Mouse (Mus musculus): ENCODE data around the gene Kcnk1.

Kcnk1 gene

DNA sequence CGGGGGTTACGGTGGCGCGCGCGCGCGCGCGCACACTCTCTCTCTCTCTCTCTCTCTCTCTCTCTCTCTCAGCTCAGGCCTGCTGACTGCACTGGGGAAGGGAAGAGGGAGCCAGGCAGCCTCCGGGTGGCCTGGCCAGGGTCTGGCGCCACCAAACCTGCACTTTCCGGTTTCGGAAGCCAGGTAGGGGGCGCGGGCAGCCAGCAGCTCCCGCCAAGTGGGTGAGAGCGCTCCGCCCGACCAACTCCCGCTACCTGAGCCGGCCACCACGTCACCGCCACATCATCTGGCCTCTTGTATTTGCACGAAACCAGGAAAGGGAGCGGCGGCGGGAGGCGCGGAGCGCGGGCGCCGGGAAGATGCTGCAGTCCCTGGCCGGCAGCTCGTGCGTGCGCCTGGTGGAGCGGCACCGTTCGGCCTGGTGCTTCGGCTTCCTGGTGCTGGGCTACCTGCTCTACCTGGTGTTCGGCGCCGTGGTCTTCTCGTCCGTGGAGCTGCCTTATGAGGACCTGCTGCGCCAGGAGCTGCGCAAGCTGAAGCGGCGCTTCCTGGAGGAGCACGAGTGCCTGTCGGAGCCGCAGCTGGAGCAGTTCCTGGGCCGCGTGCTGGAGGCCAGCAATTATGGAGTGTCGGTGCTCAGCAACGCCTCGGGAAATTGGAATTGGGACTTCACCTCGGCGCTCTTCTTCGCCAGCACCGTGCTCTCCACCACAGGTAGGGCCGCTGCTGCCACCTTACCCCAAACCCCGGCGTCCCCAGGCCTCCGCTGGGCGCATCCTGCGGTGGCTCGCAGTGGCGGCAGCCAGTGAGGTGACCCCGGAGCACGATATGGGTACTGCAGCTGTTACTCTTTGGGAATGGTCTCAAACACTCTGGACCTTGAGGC, at the start of gene Kcnk1:
Kcnk1 (plus strand) TSS at position 70 of the 886 bp plus-strand sequence.
- DNase-seq: peak; percentile 23

DNA sequence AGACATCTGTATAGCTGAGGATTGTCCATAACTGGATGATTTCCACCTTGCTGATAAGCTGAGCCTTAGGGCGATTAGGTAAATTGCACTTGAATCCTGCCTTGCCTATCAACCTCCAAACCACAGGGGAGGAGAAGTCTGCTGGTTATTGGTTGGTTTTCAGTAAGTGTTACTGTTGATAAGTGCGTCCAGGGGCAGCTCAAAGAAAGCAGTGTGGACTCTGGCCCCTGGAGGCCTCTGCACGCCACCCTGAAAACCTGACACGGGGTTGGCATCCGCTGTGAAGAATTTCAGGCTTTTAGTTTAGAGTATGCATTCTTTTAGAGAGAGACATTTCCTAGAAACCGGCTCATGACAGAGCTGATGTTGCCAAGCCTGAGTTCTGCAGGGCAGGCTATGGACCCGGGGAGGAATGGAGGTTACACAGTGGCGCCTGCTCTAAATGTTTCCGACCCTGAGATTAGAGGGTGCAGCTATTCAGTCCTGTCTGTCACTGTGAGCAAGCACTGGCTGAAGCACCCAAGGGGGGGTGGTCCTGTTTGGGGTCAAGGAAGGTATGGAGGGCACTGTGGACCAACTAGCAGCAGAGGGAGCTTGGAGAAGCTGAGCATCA, 46.2 kb upstream of the Kcnk1 start:
- no peak for DNase-seq

DNA sequence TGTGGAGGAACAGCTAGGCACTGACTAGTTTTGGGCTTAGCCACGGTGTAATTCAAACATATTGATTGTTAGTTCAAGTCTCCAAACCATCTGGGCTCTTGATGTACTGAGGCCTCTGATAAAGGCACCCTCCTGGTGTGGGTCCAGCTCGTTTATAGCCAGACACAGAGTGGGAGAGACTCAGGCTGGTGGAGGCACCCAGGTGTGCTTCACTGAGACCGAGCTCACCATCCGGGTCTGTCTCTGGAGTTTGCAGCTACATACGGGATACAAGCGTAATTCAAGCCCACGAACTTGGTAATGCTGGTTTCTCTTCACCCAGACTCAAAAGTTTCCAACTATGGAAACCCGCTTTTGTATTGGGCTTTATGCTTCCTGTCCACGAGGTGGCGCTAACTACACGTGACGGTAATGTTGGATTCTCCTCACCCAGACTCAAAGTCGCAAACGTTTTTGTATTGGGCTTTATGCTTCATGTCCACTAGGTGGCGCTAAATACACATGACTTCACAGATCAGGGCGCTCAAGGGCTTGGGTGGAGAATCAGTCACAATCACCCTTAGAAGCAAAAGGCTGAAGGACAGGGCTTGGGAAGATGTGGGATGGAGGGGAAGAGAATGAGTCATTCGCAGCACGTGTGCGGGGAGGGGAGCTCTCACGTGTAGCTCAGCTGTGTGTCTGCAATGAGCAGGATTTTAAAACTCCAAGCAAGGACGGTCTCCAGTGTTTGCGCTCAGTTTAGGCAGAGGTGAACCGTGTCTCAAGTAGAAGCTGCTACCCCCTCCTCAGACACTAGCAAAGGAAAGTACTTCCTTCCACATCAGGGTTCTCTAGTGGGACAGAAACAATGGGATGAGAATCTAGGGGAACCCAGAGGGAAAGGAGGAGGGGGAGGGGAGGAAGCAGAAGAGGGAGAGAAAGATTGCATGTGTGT, 44.7 kb upstream of the Kcnk1 start:
- peak; percentile 74 for DNase-seq

DNA sequence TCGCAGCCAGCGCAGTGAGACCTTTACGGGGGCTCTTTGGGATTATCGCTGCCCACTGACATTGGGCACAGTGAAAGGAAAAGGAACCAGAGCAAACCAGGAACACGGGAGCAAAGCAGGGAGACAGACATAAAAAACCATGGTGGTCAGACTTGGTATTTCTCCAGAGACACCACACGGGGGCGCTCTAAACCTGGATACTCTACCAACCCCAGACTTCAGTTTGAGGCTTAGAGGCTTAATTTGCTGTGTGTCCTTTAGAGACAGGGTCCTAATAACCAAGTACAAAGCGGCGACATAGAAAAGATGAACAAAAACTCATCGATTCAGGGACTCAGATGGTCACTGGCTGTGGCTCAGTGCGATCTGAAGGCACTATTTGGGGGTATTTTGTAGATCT, 39.3 kb upstream of the Kcnk1 start:
- peak; percentile 42 for DNase-seq

DNA sequence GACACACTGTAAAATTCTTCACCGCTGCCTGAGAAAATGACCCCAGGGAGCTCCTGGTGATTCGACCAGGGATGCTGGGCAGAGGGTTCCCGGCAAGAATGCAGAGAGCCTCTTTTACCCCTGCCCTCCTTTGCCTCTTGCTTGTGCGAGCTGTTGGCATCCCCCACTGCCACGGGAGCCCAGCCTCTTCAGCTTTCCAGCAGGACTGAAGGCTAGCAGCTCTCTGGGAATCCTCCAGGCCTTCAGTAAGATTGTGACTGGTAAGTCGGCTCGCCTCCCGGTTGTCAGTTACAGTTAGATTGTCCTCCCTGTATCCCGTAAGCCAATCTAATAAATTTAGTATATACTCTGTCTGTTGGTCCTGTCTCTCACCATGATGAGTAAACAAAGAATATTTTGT, 38.2 kb upstream of the Kcnk1 start:
- no peak for DNase-seq

DNA sequence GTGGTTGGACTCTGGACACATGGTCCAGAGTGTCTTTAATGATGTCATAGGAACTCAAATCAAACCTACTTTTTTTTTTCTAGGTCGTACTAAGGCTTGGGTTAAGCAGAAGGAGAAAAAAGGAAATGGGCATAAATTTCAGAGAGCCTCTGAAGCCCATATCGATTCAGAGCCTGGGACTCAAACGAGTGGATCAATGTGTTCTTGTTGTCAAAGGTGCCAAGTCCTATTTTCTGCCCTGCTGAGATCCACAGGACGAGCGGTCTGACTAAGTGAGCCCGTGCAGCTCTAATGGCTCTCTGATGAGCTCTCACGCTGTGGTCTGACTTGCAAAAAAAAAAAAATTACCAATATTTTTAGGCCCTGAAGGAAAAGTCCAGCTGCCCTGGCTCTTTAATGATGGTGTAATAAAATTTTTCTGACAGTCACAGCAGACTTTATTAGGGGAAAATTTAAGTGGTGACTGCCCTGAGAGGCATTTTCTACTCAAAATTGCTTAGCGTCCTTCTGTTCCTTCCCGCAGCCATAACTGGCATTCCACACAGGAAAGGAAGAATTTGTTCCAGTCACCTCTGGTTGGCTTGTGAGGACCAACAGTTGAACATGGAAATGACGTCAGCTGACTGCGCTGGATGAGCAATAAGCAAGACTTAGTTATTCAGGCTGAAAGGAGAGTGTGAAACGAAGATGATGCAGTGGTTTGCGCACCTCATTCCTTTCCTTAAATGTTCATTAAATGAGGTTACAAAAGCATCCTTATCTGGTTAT, 37.6 kb upstream of the Kcnk1 start:
- DNase-seq: no peak

DNA sequence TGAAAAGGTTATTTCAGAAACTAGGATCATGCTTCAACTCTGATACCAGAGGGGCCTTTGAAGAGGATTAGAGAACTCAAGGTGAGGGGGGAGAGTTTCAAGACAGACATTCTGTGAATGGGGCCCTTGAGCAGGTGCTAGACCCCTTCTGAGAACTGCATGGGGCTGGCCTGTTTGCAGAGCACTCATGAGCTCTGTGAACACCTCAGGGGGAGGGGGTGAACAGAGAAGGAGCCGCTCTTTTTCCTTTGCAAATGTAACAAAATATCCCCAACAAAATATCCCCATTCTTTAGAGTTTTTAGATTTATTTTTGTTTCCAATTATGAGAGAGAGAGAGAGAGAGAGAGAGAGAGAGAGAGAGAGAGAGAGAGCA, 37.0 kb upstream of the Kcnk1 start:
- DNase-seq: no peak

DNA sequence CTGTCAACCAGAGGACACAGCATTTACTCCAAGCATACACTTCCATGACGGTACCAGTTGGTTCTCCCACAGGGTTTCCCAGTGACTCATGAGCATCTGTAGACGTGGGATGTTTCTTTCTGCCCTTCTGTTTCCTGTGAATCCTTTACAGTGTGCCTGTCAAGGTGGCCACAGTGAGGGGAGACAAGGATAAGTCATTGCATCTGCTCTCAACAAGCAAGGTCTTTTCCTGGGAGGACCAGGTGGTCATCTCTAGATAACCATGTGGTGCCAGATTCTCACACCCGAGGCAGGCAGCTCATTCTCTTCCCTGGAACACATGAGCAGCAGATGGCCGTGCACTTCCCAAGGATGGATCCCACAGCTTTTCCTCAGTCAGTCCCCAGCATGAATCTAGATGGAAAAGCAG, 35.6 kb upstream of the Kcnk1 start:
- no peak for DNase-seq

DNA sequence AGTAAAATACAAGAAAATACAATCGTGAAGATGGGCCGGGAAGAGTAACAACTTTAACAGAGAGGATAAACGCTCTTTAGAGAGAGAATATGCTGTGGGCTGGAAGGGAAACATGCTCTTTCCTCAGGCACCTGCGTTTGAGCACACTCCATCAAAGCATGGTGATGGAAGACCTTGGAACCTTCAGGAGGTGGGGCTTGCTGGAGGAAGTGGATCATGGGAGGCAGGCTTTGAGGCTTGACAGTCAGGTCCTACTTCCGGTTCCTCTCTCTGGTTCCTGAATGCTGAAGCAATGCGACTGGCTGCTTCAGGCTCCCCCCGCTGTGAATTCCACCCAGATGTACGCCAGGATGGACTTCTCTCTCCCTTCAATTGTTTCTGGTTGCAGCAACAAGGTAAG, 34.9 kb upstream of the Kcnk1 start:
- no peak for DNase-seq

DNA sequence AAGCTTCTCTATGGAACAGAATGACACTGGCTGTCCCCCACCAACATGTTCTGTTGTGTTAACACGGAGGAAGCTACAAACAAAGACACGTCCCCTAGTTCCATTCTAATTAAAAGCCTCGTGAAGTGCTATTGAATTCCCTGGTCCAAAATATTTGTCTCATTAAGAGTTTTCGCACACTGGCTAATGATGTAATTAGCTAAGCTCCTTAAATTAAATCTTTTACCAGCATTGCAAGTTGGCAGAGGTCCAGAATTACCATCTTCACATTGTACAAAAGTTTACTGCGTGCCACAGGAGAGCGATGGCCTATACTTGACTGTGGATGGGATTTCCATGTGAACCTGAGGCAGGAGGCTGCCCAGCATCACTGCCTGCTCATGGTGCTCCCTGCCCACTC, 33.2 kb upstream of the Kcnk1 start:
- DNase-seq: no peak

DNA sequence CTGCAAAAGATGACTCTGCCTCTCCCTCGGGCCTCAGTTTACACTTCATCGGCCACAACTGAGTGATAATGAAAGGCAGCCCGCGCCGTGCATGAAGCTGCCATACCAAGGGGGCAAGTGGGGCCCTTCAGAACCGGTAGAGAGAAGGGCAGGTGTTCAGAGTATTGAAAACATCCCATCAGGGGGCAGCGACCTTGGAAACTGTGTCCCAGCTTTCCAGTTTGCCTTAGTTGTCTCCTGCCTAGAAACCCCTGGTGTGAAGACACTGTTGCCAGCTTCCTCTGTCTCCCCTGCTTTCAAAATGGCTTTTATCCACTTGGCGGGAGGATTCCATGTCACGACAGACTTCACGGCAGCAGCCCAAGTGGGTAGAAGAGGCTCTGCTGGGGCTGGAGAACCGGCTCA, 31.2 kb upstream of the Kcnk1 start:
- no peak for DNase-seq

DNA sequence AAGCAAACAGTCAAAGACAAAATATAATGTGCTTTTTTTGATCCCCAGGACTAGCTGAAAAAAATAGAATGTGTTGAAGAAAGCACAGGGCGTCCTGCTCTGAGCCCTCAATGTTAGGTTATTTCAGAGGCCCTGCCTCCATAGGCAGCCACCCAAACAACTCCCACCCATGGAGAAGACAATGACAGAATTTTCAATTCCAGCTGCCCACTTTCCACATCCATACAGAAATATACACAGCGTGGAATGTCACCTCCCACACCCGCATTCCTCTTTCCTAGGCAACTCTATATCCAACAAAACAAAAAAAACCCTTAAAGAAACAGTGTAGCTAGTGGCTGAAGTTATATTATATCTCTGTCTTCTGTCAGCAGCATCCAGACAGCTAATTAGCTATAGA, 23.6 kb upstream of the Kcnk1 start:
- DNase-seq: no peak

DNA sequence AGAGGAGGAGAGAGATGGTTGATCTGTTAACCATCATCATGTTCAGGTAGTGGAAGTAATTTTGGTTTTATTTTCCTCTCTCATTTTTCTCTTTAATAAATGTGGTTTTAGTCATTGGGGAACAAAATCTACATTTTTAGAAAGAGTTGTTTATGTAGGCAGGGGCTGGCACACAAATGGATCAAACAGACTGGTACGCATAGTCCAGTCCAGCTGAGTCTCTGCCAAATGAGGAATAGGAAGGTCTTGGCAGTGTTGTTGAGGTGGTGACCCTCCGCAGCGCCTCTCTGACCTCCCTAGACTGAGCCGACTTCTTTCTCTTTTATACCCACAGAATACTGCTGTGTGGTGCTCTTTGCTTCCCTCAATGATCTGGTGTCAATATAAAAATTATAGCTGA, 19.0 kb upstream of the Kcnk1 start:
- DNase-seq: no peak

DNA sequence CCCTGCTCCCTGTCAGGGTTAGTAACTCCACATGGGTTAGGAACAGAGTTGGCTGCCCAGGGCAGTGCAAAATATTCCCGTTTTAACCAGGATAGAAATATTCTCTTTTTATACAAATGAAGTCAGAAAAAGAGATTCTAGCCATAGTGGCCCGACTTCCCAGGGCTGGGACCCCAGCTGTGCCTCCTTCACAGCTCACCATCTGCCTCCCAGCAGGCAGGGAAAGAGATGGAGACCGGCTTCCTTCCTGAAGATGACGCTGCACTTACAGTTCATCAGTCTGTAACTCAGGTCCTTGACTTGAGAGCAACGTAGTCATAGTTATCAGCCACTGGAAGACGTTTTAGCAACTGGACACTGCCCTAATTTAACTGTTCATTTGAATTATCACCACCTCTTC, 14.1 kb upstream of the Kcnk1 start:
- DNase-seq: no peak

DNA sequence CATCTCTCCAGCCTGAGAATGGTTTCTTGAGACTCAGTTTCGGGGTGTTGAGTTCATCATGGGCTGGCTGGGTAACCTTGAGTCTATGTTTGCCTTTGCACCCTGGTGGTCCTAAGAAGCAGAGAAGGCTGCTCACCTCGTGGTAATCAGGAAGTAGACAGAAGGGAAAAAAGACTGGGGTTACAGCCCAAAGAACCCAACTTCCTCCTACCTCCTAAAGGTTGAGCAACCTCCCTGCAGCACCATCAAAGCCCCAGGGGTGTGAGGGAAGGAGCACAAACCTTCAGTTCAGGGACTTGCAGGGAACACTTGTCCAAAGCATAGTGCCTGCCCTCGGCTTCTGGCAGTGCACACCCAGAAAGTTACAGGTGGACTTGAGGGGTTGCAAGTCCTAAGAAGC, 11.5 kb upstream of the Kcnk1 start:
- DNase-seq: no peak

DNA sequence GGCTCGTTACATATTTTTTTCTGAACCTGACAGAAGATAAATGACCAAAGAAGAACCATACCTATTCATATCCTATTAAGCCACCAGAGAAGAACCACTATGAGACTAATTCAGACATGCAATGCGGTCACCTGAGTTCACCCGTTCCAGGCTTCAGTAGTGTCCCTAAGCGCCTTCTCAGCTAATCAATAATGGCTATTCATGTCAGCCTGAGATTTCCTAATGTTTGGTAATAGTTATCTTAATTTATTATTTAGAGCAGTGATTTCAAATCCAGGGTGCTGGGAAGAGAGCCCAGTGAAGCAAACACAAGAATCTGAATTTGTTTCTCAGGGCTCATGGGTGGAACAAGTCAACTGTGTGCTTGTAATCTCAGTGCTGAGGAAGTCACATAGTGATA, 10.8 kb upstream of the Kcnk1 start:
- no peak for DNase-seq

DNA sequence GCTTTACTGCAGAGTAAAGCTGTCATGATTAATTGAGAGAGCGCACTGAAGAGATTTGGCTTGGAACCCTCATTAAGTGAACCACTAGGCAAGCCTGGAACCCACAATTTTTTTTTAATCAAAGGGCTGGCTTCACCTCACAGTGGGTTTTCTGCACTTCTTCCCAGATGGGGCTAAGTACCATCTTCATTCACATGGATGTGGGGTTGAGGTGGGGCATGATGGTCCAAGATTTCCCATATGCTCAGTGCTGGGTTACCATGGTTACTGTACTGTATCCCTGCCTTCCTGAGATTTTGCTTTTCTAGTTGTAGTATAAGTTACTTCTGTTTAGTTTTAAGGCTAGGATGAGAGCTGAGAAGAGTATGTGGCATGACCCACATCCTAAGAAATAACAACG, 9.6 kb upstream of the Kcnk1 start:
- DNase-seq: no peak

DNA sequence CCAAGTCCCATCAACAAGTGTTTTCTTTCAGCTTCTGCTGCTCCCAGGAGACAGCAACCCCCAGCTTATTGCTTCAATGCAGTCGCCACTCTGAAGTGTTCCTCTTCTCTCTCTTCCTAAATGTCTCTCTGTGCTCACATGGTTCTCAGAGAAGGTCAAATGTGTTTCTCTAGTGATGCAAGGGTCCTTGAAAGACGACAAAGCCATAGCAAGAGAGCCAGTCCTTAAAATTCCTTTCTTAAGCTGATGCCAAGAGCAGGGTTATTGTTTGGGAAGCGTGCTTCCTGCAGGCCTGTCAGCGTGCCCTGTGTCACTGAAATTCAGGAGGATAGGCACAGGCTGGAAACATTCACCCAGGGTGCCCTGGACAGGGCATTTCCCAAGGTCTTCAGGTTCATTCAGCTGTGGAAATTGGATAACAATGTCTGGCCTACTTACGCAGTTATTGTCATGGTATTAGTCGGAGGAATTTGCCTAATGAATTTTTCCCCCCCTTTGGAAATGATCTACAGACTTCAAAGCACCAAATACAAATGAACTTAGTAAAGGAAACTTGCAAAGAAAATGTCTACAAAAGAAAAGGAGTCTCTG, 7.9 kb upstream of the Kcnk1 start:
- no peak for DNase-seq

DNA sequence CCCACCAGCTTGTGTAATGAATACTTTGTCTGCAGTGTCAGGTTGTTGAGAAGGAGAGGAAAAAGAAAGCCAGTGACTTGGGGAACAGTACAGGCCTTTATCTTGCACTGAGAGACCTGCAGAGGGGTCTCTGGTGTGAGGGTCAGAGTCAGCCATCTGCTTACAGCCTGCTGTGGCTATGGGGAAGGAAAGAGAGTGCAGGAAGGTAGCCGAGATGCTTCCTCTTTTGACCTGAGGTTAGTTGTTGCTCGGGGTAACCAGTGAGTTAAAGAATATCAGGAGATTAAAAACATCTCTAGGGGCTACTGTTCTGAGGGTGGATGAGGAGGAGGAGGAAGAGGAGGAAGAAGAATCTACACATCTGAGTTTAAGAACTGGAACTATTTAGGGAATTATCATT, 7.0 kb upstream of the Kcnk1 start:
- no peak for DNase-seq

DNA sequence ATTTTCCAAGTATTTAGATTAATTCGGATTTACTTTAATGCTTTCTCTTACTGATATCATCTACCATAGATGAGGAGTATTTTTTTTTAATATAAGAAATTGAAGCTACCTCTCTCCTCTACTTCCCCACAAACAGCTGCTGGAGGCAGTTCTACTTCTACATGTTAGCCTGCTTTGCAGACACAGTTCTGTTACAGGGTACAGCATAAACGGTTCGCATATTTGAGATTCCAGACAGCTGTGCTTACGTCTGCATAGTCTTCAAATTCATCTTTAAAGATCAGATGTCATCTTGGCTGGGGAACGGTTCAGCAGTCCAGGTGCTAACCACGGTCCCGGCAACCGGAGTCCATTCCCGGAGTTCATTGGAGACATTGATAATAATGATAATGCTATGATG, 1.3 kb upstream of the Kcnk1 start:
- DNase-seq: no peak

DNA sequence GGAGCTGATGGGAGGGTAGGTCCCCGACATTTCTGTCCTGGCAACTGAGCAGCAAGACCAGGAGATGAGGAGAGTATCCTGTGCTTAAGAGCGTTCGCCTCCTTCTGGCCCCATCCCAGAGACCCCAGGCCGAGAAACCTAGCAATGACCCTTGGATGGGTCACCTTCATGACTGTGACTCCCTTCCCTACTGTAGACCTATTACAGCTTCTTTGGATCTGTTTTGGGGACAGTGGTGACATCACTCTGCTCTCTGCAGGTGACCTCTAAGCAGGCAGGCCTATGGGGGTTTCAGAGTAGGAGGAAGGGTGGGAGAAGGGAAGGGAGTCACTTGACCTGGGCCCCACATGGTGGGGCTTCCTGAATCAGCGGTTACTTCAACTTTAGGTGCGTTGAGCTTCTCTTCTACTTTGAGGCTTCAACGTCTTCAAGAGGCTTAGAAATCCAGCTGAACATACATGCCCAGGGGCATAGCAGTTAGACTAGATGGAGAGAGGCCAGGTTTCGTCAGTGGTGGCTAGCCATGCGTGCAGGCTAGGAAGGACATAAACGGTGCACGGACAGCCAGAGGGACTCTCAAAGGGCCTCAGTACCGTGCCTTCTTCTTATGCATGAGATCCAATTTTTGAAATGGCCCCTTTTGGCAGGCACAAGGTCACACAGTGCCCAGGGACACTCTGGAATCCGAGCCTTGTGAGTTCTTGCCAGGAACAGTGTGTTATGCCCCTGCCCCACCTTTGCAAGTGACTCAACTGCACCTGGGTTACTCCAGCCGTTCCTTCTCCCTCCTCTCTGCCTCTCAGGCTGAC, 1.3 kb downstream of the Kcnk1 start:
- no peak for DNase-seq

DNA sequence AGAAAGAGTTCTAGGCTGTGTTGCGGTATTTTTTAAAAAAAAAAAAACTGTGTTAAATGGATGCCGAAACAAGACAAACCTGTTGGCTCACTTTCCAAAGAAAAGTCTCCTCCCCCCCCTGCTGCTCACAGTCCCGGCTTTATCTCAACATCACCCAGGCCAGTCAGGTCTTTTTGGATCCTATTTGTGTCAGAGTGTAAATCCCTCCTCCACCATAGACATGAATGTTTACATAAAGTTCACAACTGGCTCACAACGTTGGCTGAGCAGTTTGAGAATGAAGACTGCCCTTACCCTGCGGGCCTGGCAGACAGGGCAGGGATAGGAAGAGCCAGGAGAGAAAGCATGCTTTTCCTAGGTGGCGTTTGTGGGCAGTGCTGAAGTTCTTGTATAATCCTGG, 2.0 kb downstream of the Kcnk1 start:
- DNase-seq: no peak

Measured in liver (tissue).